Mouse (Mus musculus): ENCODE results near the gene 4933415A04Rik. TPM values are rescaled to one million over a fixed set of nuclear protein-coding genes. Genes with fewer than 3 reads are reported as not detected.
A peak's percentile ranks its signal among the peaks of the same experiment; 100 is the strongest.

The 4933415A04Rik gene
- 0.05 TPM in 2 replicates for polyA plus RNA-seq (2012; rRNA removed)

- peak in 1 of 2 experiments; percentile 29 for DNase-seq (ENCODE audit: low read depth in 1 of 2, low spot score in 2 of 2)
- H3K4me1 ChIP-seq (ENCODE audit: control insufficient read depth, insufficient read depth, insufficient read length): no peaks in the 10 kb centered on the region
- 67% methylated on average over 7 of the region's 7 CpGs for WGBS
Observed at GRCm38 (mm10) chr11:43586324-43587090, at the start of gene 4933415A04Rik. Gene 4933415A04Rik (plus strand): TSS chr11:43587040.

GRCm38 (mm10) chr11:43537074-43537473, 49.8 kb upstream of the 4933415A04Rik start:
- WGBS: 91% methylated on average over 6 of the region's 6 CpGs
- no peak for DNase-seq (ENCODE audit: low read depth in 1 of 2, low spot score in 2 of 2)
- TF ChIP-seq POLR2A (IDR thresholded peaks at IDR 0.05; ENCODE audit: low read depth, low read length) (no peak), CTCF (IDR thresholded peaks at IDR 0.05; ENCODE audit: extremely low read depth, insufficient read depth, insufficient read length, insufficient replicate concordance) (no peak)
- Histone ChIP-seq H3K36me3 (ENCODE audit: control insufficient read depth, insufficient read depth, low read length) (no peaks in the 10 kb centered on the region), H3K27ac (ENCODE audit: insufficient read depth, low read length) (no peak overlapping the region), H3K4me1 (ENCODE audit: control insufficient read depth, insufficient read depth, insufficient read length) (no peaks in the 10 kb centered on the region), H3K4me3 (ENCODE audit: extremely low read depth, insufficient read depth, insufficient read length) (no peak overlapping the region), H3K27me3 (ENCODE audit: control insufficient read depth, insufficient read depth, low read length) (no peaks in the 10 kb centered on the region)

More at GRCm38 (mm10) chr11:43586324-43587090, at the start of gene 4933415A04Rik:
- H3K4me3 ChIP-seq (ENCODE audit: extremely low read depth, insufficient read depth, insufficient read length): no peak within 1 kb of the TSS
- TF ChIP-seq POLR2A (IDR thresholded peaks at IDR 0.05; ENCODE audit: low read depth, low read length) (no peak), CTCF (IDR thresholded peaks at IDR 0.05; ENCODE audit: extremely low read depth, insufficient read depth, insufficient read length, insufficient replicate concordance) (peak; percentile 20; the same call in 1 of the 2 replicates)
- no peaks in the 10 kb centered on the region for H3K27me3 ChIP-seq (ENCODE audit: control insufficient read depth, insufficient read depth, low read length)
- no peak within 1 kb of the TSS for H3K27ac ChIP-seq (ENCODE audit: insufficient read depth, low read length)
- no peaks in the 10 kb centered on the region for H3K36me3 ChIP-seq (ENCODE audit: control insufficient read depth, insufficient read depth, low read length)

GRCm38 (mm10) chr11:43539863-43540262, 47.0 kb upstream of the 4933415A04Rik start:
- Histone ChIP-seq H3K4me1 (ENCODE audit: control insufficient read depth, insufficient read depth, insufficient read length) (no peaks in the 10 kb centered on the region; the same call in 1 of the 2 replicates), H3K36me3 (ENCODE audit: control insufficient read depth, insufficient read depth, low read length) (no peaks in the 10 kb centered on the region), H3K4me3 (ENCODE audit: extremely low read depth, insufficient read depth, insufficient read length) (no peak overlapping the region), H3K27me3 (ENCODE audit: control insufficient read depth, insufficient read depth, low read length) (no peaks in the 10 kb centered on the region), H3K27ac (ENCODE audit: insufficient read depth, low read length) (no peak overlapping the region)
- no peak for DNase-seq (ENCODE audit: low read depth in 1 of 2, low spot score in 2 of 2)
- TF ChIP-seq CTCF (IDR thresholded peaks at IDR 0.05; ENCODE audit: extremely low read depth, insufficient read depth, insufficient read length, insufficient replicate concordance) (no peak), POLR2A (IDR thresholded peaks at IDR 0.05; ENCODE audit: low read depth, low read length) (no peak)
- WGBS: 87% methylated on average over 6 of the region's 6 CpGs

GRCm38 (mm10) chr11:43543711-43544466, 43.0 kb upstream of the 4933415A04Rik start:
- H3K4me3 ChIP-seq (ENCODE audit: extremely low read depth, insufficient read depth, insufficient read length): no peak overlapping the region
- H3K36me3 ChIP-seq (ENCODE audit: control insufficient read depth, insufficient read depth, low read length): no peaks in the 10 kb centered on the region
- no peak for TF ChIP-seq CTCF (IDR thresholded peaks at IDR 0.05; ENCODE audit: extremely low read depth, insufficient read depth, insufficient read length, insufficient replicate concordance)
- TF ChIP-seq POLR2A (IDR thresholded peaks at IDR 0.05; ENCODE audit: low read depth, low read length): no peak
- H3K4me1 ChIP-seq (ENCODE audit: control insufficient read depth, insufficient read depth, insufficient read length): no peaks in the 10 kb centered on the region; the same call in 1 of the 2 replicates
- no peak for DNase-seq (ENCODE audit: low read depth in 1 of 2, low spot score in 2 of 2)
- H3K27me3 ChIP-seq (ENCODE audit: control insufficient read depth, insufficient read depth, low read length): no peaks in the 10 kb centered on the region
- 31% methylated on average over 15 of the region's 15 CpGs for WGBS
- H3K27ac ChIP-seq (ENCODE audit: insufficient read depth, low read length): no peak overlapping the region

GRCm38 (mm10) chr11:43544819-43545218, 42.0 kb upstream of the 4933415A04Rik start:
- Histone ChIP-seq H3K27ac (ENCODE audit: insufficient read depth, low read length) (no peak overlapping the region), H3K4me1 (ENCODE audit: control insufficient read depth, insufficient read depth, insufficient read length) (no peaks in the 10 kb centered on the region; the same call in 1 of the 2 replicates), H3K27me3 (ENCODE audit: control insufficient read depth, insufficient read depth, low read length) (no peaks in the 10 kb centered on the region), H3K4me3 (ENCODE audit: extremely low read depth, insufficient read depth, insufficient read length) (no peak overlapping the region), H3K36me3 (ENCODE audit: control insufficient read depth, insufficient read depth, low read length) (no peaks in the 10 kb centered on the region)
- DNase-seq (ENCODE audit: low read depth in 1 of 2, low spot score in 2 of 2): no peak
- TF ChIP-seq CTCF (IDR thresholded peaks at IDR 0.05; ENCODE audit: extremely low read depth, insufficient read depth, insufficient read length, insufficient replicate concordance) (no peak), POLR2A (IDR thresholded peaks at IDR 0.05; ENCODE audit: low read depth, low read length) (no peak)
- WGBS: 85% methylated on average over 7 of the region's 7 CpGs

GRCm38 (mm10) chr11:43545873-43546475, 40.9 kb upstream of the 4933415A04Rik start:
- Histone ChIP-seq H3K4me3 (ENCODE audit: extremely low read depth, insufficient read depth, insufficient read length) (no peak overlapping the region), H3K27ac (ENCODE audit: insufficient read depth, low read length) (no peak overlapping the region), H3K27me3 (ENCODE audit: control insufficient read depth, insufficient read depth, low read length) (no peaks in the 10 kb centered on the region), H3K4me1 (ENCODE audit: control insufficient read depth, insufficient read depth, insufficient read length) (no peaks in the 10 kb centered on the region; the same call in 1 of the 2 replicates), H3K36me3 (ENCODE audit: control insufficient read depth, insufficient read depth, low read length) (no peaks in the 10 kb centered on the region)
- 93% methylated on average over 16 of the region's 16 CpGs for WGBS
- DNase-seq (ENCODE audit: low read depth in 1 of 2, low spot score in 2 of 2): no peak
- TF ChIP-seq POLR2A (IDR thresholded peaks at IDR 0.05; ENCODE audit: low read depth, low read length) (no peak), CTCF (IDR thresholded peaks at IDR 0.05; ENCODE audit: extremely low read depth, insufficient read depth, insufficient read length, insufficient replicate concordance) (no peak)
